Mouse (Mus musculus): ENCODE measurements at regions not wholly inside any gene's neighbourhood (a gene's known extent, or its start where the extent isn't known, plus 50 kb on each side); places are given as distances from the start of the nearest gene placed in this dataset.
A peak's percentile ranks its signal among the peaks of the same experiment; 100 is the strongest.

DNA sequence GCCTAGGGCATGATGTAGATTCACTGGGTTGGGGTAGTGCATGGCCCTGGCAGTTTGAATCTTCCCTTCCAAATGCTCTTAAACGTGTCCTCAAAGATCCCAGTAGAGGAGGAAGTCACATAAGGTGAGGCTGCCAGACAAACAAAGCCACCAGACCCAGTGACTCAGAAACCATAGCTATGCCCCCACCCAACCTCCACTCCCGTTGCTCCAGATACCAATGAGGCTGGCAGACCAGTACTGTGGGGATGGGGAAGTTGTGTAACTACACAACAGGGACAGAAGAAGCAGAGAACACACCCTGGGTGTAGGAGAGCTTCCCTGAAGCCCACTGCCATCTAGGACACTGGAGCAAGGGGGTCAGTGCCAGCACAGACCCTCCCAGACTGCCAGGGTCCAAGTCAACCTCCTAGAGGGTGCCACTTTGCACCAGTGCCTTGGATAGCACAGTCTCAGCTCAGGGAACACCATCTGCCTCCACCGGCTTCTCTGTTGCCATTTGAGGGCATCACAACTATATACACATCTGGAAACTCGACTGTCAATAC is 145.2 kb upstream of the Zmiz1 start:
- Histone ChIP-seq H3K27me3 (peaks cover 12% of the 10 kb centered on the region; the same call in 1 of the 2 replicates), H3K4me1 (replicated peaks) (peaks cover 52% of the 10 kb centered on the region), H3K4me2 (no peak overlapping the region), H3K36me3 (no peaks in the 10 kb centered on the region), H3K4me3 (no peak overlapping the region), H3K9me3 (no peaks in the 10 kb centered on the region), H3K27ac (no peak overlapping the region), H3K9ac (no peak overlapping the region)
- WGBS, result 87% methylated on average over 4 of the region's 4 CpGs
- ATAC-seq (ENCODE audit: low FRiP score), result no peak

DNA sequence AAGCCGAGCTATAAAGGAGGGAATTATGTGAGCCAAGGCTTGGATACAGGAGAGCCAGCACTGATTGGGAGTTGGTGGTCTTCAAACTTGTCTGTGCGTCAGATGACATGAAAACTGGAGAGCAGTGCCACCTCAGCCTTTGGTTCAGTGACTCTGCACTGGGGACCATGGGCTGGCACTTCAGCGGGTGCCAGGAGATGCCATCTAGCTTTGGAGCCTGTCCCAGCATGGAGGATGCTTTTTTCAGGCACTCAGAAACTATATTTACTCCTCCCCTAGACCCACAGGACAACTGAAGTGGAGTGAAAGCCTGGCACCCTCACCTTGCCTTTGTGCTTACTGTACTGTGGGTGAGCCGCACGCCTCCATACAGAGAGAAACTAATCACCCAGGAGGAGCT is 142.5 kb upstream of the Zmiz1 start:
- WGBS, result 96% methylated on average over 5 of the region's 5 CpGs
- ATAC-seq (ENCODE audit: low FRiP score), result no peak
- H3K36me3 ChIP-seq, result no peaks in the 10 kb centered on the region
- H3K27ac ChIP-seq, result peak overlapping the region; percentile 91; the same call in 1 of the 2 replicates
- no peak overlapping the region for H3K9ac ChIP-seq
- peaks cover 55% of the 10 kb centered on the region for H3K4me1 ChIP-seq (replicated peaks)
- H3K4me3 ChIP-seq, result no peak overlapping the region
- no peaks in the 10 kb centered on the region for H3K9me3 ChIP-seq
- no peak overlapping the region for H3K4me2 ChIP-seq
- H3K27me3 ChIP-seq, result 0 out of 2 replicates have a peak, but pooled peaks cover 5% of the 10 kb centered on the region

DNA sequence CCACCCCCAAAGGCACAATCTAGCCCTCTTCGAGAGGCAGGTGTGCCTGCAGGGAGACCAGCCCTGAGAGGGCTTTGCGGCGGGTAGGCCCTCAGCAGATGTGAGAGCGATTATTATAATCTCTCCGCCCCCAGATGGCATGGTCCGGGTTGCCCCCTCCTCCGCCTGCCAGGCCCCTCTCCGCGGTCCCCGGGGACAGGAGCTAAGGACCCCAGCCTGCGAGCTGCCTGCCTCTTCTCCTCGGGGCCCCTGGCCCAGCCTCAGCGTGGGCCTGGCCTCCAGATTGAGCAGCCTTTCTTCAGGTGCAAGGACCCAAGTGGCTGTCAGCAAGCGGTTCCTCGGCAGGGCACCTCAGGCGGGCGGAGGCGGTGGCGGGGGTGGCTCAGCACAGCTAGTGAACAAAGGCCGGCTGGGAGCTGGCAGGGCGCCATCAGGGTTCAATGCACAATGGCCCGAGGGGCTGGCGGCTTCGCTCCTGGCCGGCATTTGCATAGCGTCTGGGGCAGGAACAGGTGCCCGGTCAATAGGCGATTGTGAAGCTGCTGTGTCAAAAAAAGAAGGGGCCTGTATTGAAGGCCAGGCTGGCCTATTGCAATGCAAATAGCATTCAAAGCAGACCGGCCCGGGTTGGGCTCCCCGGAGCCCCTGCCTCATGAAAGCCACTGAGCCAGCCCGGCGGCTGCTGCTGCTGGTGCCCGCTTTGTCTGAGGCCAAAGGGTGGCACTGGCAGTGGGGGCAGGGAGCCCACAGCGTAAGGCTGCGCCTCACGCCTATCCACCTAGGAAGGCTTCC is 141.1 kb upstream of the Zmiz1 start:
- 3% methylated on average over 37 of the region's 37 CpGs for WGBS
- H3K4me3 ChIP-seq, result peak overlapping the region; percentile 4; the same call in 1 of the 2 replicates
- H3K36me3 ChIP-seq, result no peaks in the 10 kb centered on the region
- peak overlapping the region; percentile 46 for H3K4me2 ChIP-seq
- peak; percentile 88 for ATAC-seq (ENCODE audit: low FRiP score)
- H3K27me3 ChIP-seq, result 0 out of 2 replicates have a peak, but pooled peaks cover 5% of the 10 kb centered on the region
- peaks cover 56% of the 10 kb centered on the region for H3K4me1 ChIP-seq (replicated peaks)
- H3K9me3 ChIP-seq, result no peaks in the 10 kb centered on the region
- H3K9ac ChIP-seq, result peak overlapping the region; percentile 68
- peak overlapping the region; percentile 91 for H3K27ac ChIP-seq

DNA sequence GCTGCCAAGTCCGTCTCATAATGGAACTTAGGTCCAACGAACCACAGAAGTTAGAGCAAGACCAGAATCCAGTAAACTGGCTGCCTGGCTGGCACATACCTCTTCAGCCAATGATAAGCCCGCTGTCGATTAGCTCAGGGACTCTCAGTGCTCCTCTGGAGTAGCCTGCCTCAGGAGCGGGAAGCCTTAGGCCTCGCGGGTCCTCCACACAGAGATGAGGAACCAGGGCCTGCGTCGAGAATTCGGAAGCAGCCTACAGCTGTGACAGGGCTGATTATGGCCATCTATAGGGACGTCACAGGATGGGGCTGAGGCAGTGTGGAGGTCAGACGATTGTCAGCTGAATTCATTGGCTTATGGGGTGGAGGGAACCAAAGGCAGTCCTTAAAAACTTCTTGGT is 140.1 kb upstream of the Zmiz1 start:
- WGBS, result 25% methylated on average over 12 of the region's 12 CpGs
- no peak overlapping the region for H3K4me3 ChIP-seq
- ATAC-seq (ENCODE audit: low FRiP score), result no peak
- no peak overlapping the region for H3K4me2 ChIP-seq
- 0 out of 2 replicates have a peak, but pooled peaks cover 2% of the 10 kb centered on the region for H3K27me3 ChIP-seq
- H3K9me3 ChIP-seq, result no peaks in the 10 kb centered on the region
- peak overlapping the region; percentile 91 for H3K27ac ChIP-seq
- H3K9ac ChIP-seq, result no peak overlapping the region
- no peaks in the 10 kb centered on the region for H3K36me3 ChIP-seq
- H3K4me1 ChIP-seq (replicated peaks), result peaks cover 66% of the 10 kb centered on the region

DNA sequence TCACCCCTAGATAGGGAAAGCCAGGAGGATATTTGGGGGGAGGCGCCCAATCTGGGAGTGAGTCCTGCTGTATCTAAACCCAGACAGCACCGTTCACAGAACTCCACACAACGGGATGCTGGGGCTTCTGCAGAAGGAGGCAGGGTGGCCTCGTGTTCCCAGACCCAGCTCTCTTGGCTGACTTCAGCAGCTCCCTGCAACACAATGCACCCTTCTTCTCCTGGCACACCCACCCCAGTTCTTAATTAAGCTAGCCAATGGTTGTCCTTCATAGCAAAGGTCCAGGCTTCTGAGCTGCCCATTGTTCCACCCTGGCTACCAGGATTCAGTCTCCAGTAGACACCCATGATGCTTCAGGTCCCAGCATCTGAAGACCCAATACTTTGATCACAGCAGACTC is 138.8 kb upstream of the Zmiz1 start:
- WGBS, result 58% methylated on average over 4 of the region's 4 CpGs
- Histone ChIP-seq H3K4me1 (replicated peaks) (peaks cover 70% of the 10 kb centered on the region), H3K9ac (no peak overlapping the region), H3K27ac (peak overlapping the region; percentile 30; the same call in 1 of the 2 replicates), H3K27me3 (0 out of 2 replicates have a peak, but pooled peaks cover under 1% of the 10 kb centered on the region), H3K9me3 (no peaks in the 10 kb centered on the region), H3K4me2 (no peak overlapping the region), H3K36me3 (no peaks in the 10 kb centered on the region), H3K4me3 (no peak overlapping the region)
- no peak for ATAC-seq (ENCODE audit: low FRiP score)

DNA sequence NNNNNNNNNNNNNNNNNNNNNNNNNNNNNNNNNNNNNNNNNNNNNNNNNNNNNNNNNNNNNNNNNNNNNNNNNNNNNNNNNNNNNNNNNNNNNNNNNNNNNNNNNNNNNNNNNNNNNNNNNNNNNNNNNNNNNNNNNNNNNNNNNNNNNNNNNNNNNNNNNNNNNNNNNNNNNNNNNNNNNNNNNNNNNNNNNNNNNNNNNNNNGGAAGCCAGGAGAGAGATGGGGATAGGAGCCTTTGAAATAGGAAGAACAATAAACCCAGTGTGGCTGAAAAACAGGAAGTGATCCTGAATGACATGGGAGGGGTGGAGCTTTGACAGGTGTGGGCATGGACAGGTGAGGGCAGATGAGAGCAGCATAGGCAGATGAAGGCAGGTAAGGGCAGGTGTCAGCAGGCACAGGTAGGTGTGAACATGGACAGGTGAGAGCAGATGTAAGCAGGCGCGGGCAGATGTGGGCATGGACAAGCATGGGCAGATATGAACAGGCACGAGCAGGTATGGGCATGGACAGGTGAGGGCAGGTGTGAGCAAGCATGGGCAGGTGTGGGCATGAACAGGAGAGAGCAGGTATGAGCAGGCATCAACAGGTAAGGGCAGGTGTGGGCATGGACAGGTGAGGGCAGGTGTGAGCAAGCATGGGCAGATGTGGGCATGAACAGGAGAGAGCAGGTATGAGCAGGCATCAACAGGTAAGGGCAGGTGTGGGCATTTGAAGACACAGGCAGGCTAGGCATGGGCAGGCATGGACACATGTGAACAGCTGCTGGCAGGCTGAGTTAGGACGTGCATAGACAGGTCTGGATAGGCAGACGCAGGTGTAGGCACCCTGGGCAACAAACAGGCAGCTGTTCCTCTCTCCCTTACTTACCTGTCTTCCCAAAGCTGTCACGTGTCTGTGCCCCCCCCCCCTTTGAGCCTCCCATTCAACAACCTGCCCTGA is 135.2 kb upstream of the Zmiz1 start:
- Histone ChIP-seq H3K4me1 (replicated peaks) (peaks cover 46% of the 10 kb centered on the region), H3K4me2 (no peak overlapping the region), H3K9ac (0 out of 2 replicates have a peak overlapping the region, but pooled peaks have one; percentile 13), H3K4me3 (no peak overlapping the region), H3K36me3 (no peaks in the 10 kb centered on the region), H3K9me3 (no peaks in the 10 kb centered on the region), H3K27me3 (no peaks in the 10 kb centered on the region), H3K27ac (peak overlapping the region; percentile 60)
- 90% methylated on average over 5 of the region's 6 CpGs for WGBS
- peak; percentile 53; the same call in 1 of the 2 replicates for ATAC-seq (ENCODE audit: low FRiP score)

DNA sequence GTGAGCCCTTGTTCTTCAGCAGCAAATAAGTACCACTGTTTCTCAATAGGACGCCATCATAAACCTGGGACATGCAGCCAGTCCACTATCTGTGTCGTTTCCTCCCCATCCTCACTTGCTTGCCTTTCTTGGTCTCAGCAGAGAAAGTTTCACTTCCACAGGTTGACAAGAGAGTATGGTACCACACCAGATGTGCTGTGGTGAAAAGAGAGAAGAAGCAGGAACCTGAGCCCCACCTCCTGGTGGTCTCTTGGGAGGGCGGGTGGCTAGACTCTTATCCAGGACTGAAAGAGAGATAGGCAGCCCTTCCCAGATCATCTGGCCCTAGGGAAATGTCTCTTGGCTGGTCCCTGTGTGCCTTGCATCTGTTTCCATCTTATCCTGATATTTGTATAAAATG is 133.1 kb upstream of the Zmiz1 start:
- H3K4me3 ChIP-seq, result no peak overlapping the region
- H3K4me1 ChIP-seq (replicated peaks), result peaks cover 33% of the 10 kb centered on the region
- ATAC-seq (ENCODE audit: low FRiP score), result no peak
- H3K9me3 ChIP-seq, result no peaks in the 10 kb centered on the region
- H3K9ac ChIP-seq, result no peak overlapping the region
- H3K36me3 ChIP-seq, result no peaks in the 10 kb centered on the region
- no peak overlapping the region for H3K4me2 ChIP-seq
- H3K27ac ChIP-seq, result no peak overlapping the region
- WGBS, result 84% methylated on average over 3 of the region's 3 CpGs
- 0 out of 2 replicates have a peak, but pooled peaks cover 4% of the 10 kb centered on the region for H3K27me3 ChIP-seq

DNA sequence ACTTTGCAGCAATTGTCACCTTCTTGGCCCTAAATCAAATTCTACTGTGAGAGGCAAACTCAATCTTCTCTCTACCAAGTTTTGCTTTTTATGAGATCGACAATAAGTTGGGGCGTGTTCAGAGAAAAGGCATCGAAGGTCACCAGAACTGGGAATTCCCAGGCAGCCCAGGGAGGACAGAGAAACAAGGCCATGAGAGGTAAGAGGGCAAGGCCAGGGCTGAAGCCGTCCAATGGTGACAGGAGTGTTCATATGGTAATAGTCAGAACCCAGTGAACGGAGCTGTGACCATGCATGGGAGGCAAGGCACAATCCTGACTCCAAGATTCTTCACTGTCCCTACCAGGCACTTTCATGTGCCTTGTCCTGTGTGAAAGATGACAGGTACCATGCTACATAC is 130.8 kb upstream of the Zmiz1 start:
- WGBS, result 73% methylated on average over 5 of the region's 5 CpGs
- no peak overlapping the region for H3K9ac ChIP-seq
- no peak overlapping the region for H3K27ac ChIP-seq
- no peak overlapping the region for H3K4me2 ChIP-seq
- H3K27me3 ChIP-seq, result 0 out of 2 replicates have a peak, but pooled peaks cover 4% of the 10 kb centered on the region
- no peak for ATAC-seq (ENCODE audit: low FRiP score)
- H3K9me3 ChIP-seq, result no peaks in the 10 kb centered on the region
- H3K36me3 ChIP-seq, result no peaks in the 10 kb centered on the region
- H3K4me3 ChIP-seq, result no peak overlapping the region
- peaks cover 15% of the 10 kb centered on the region for H3K4me1 ChIP-seq (replicated peaks)

DNA sequence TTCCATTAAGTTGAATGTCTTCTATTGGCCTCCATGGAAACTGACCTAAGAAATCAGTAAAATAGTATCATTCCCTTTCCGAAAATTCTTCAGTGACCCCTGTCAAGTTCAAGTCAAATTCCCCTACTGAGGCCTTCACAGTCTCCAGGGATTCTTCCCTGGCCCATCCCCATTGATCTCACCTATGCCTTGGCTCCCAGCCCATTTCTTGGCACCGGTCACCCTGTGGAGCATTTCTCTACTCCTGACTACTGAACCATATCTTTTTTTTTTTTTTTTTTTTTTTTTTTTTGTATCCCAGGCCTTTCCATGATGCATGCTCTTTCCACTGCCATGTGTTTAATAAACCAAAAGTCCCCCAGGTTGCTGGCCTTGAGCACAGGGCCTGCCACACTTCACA is 124.8 kb upstream of the Zmiz1 start:
- H3K9me3 ChIP-seq, result no peaks in the 10 kb centered on the region
- H3K36me3 ChIP-seq, result no peaks in the 10 kb centered on the region; the same call in 1 of the 2 replicates
- no peak overlapping the region for H3K4me3 ChIP-seq
- H3K9ac ChIP-seq, result no peak overlapping the region
- H3K27ac ChIP-seq, result no peak overlapping the region
- peaks cover 16% of the 10 kb centered on the region for H3K4me1 ChIP-seq (replicated peaks)
- no peak for ATAC-seq (ENCODE audit: low FRiP score)
- WGBS, result 97% methylated on average over 2 of the region's 2 CpGs
- H3K4me2 ChIP-seq, result no peak overlapping the region
- 0 out of 2 replicates have a peak, but pooled peaks cover 4% of the 10 kb centered on the region for H3K27me3 ChIP-seq

DNA sequence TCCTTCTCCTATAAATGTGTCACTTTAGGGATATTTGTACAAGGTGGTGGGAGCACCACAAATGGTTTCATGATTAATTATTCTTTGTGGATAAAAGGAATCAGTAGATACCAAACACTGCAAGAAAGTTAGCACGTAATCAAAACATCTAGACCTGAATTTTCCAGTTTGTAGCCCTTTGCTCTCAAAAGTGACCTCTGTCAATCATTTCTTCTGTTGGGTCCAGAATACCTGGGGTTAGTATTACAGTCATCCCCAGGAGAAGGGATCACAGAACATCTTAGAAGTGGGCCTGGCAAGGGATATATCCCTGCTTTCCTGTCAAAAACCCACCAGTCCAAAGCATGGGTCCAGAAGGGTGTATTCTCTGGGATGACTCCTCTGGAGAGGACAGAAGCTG is 122.1 kb upstream of the Zmiz1 start:
- no peaks in the 10 kb centered on the region for H3K9me3 ChIP-seq
- peaks cover 29% of the 10 kb centered on the region for H3K4me1 ChIP-seq (replicated peaks)
- ATAC-seq (ENCODE audit: low FRiP score), result no peak
- H3K27me3 ChIP-seq, result no peaks in the 10 kb centered on the region
- H3K4me3 ChIP-seq, result no peak overlapping the region
- H3K36me3 ChIP-seq, result no peaks in the 10 kb centered on the region; the same call in 1 of the 2 replicates
- H3K9ac ChIP-seq, result no peak overlapping the region
- no peak overlapping the region for H3K27ac ChIP-seq
- H3K4me2 ChIP-seq, result no peak overlapping the region
- WGBS, result 97% methylated on average over 1 of the region's 1 CpGs

DNA sequence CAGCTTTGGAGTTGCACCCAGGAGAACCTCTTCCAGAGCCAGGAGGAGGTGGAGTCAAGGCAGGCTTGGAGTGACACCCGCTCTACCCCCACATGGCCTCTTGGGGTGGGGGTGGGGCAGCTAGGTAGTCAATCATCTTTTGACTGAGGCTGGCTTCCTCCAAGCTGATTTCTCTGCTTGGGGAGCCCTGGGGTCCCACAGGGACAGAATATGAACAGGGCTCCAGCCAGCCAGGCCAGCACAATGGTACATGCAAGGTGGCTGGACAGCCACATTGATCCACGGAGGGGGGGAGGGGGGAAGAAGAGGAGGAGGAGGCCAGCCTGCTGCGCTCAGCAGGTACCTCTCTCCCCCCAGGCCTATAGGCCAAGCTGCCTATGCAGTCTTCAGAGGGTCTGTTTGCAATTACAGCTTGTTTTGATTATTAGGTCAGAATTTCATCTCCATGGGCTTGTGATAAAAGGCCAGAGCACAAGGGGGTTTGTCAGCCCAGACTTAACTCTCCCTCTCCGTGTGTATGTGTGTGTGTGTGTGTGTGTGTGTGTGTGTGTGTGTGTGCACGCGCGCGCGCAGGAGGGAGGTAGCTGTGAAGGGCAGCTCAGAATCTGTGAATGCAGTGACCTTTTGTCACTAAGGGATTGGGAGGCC is 120.5 kb upstream of the Zmiz1 start:
- Histone ChIP-seq H3K27ac (peak overlapping the region; percentile 60; the same call in 1 of the 2 replicates), H3K4me3 (no peak overlapping the region), H3K36me3 (no peaks in the 10 kb centered on the region; the same call in 1 of the 2 replicates), H3K27me3 (no peaks in the 10 kb centered on the region), H3K4me2 (no peak overlapping the region), H3K9me3 (no peaks in the 10 kb centered on the region), H3K9ac (no peak overlapping the region), H3K4me1 (replicated peaks) (peaks cover 33% of the 10 kb centered on the region)
- ATAC-seq (ENCODE audit: low FRiP score), result no peak; the same call in 1 of the 2 replicates
- WGBS, result 43% methylated on average over 9 of the region's 9 CpGs

Data from hindbrain, embryonic 13.5 days (tissue).